Mouse (Mus musculus) gastrocnemius, adult 18-20 months (tissue): ENCODE measurements around the gene Rnf207. TPM values are rescaled to one million over a fixed set of nuclear protein-coding genes. Genes with fewer than 3 reads are reported as not detected.

Source experiments
- DNase-seq: peaks from one replicate; pipeline ENCODE4 v3.0.0; 2021; ENCODE audit warnings: low spot score
- total RNA-seq, 2 experiments: library from RNA; stranded (reverse); gene quantifications; 2 replicates each; pipeline ENCODE4 v1.2.3; 2021

The Rnf207 gene
- total RNA-seq, 2 experiments from 2014 or later = not detected

GRCm38 (mm10) chr4:152273191-152273590, 45.6 kb downstream of the Rnf207 start:
- DNase-seq = no peak

GRCm38 (mm10) chr4:152272449-152273049, 46.2 kb downstream of the Rnf207 start:
- peak; percentile 83 for DNase-seq

- DNase-seq = no peak
Measured at GRCm38 (mm10) chr4:152272006-152272405, 46.8 kb downstream of the Rnf207 start.

GRCm38 (mm10) chr4:152271334-152271733, 47.5 kb downstream of the Rnf207 start:
- DNase-seq = no peak

GRCm38 (mm10) chr4:152270599-152270998, 48.2 kb downstream of the Rnf207 start:
- DNase-seq = no peak

GRCm38 (mm10) chr4:152269967-152270366, 48.8 kb downstream of the Rnf207 start:
- no peak for DNase-seq

GRCm38 (mm10) chr4:152267748-152268369, 50.9 kb downstream of the Rnf207 start:
- DNase-seq = peak; percentile 73

- DNase-seq = peak; percentile 79
Measured at GRCm38 (mm10) chr4:152266236-152266895, 52.4 kb downstream of the Rnf207 start.

GRCm38 (mm10) chr4:152265791-152266190, 53.0 kb downstream of the Rnf207 start:
- no peak for DNase-seq

GRCm38 (mm10) chr4:152264867-152265568, 53.8 kb downstream of the Rnf207 start:
- no peak for DNase-seq

GRCm38 (mm10) chr4:152264177-152264530, 54.6 kb downstream of the Rnf207 start:
- DNase-seq = no peak

- no peak for DNase-seq
Measured at GRCm38 (mm10) chr4:152263512-152264176, 55.1 kb downstream of the Rnf207 start.

- DNase-seq = no peak
Measured at GRCm38 (mm10) chr4:152263089-152263488, 55.7 kb downstream of the Rnf207 start.

GRCm38 (mm10) chr4:152262187-152262586, 56.6 kb downstream of the Rnf207 start:
- peak; percentile 43 for DNase-seq

- no peak for DNase-seq
Measured at GRCm38 (mm10) chr4:152260451-152260850, 58.3 kb downstream of the Rnf207 start.

GRCm38 (mm10) chr4:152257070-152257469, 61.7 kb downstream of the Rnf207 start:
- peak; percentile 79 for DNase-seq

Other genes with a start within 250 kb of the Rnf207 start
- gene Plekhg5, start 246.5 kb downstream of the Rnf207 start, total RNA-seq = 1 to 10 TPM; 5.0 to 6.5 TPM
- gene Tnfrsf25, start 203.1 kb downstream of the Rnf207 start, total RNA-seq = 1 to 10 TPM; 1.0 to 1.8 TPM
- under 1 TPM; 0.36 to 0.59 TPM for gene Espn, start 166.6 kb downstream of the Rnf207 start, total RNA-seq
- not detected for gene Hes2, start 160.1 kb downstream of the Rnf207 start, total RNA-seq
- 10 to 100 TPM; 16.2 to 18.8 TPM for gene Acot7, start 140.9 kb downstream of the Rnf207 start, total RNA-seq
- gene Gpr153, start 44.8 kb downstream of the Rnf207 start, total RNA-seq = 1 to 10 TPM; 3.4 to 4.5 TPM
- gene Hes3, start 27.3 kb downstream of the Rnf207 start, total RNA-seq = not detected
- gene Icmt, start 21.8 kb downstream of the Rnf207 start, total RNA-seq = 10 to 100 TPM; 19.8 to 19.9 TPM
- gene Rpl22, start 6.7 kb upstream of the Rnf207 start, total RNA-seq = 100 to 1,000 TPM; 249 to 251 TPM
- under 1 TPM in 1 of 2 experiments, not detected in 1; 0.12 TPM for gene Chd5, start 19.7 kb upstream of the Rnf207 start, total RNA-seq
- 1 to 10 TPM in 1 of 2 experiments, under 1 TPM in 1; 0.85 to 1.1 TPM for gene Nphp4, start 157.7 kb upstream of the Rnf207 start, total RNA-seq
- 1 to 10 TPM in 1 of 2 experiments, under 1 TPM in 1; 0.95 to 1.2 TPM for gene Kcnab2, start 158.9 kb upstream of the Rnf207 start, total RNA-seq